Mouse (Mus musculus) retina, embryonic 14.5 days (tissue): ENCODE measurements at regions not wholly inside any gene's neighbourhood (a gene's known extent, or its start where the extent isn't known, plus 50 kb on each side); places are given as distances from the start of the nearest gene placed in this dataset.

ENCODE experiments used
- DNase-seq: peaks from one replicate; pipeline ENCODE4 v3.0.0-alpha.2; 2015; ENCODE audit warnings: low spot score

DNA sequence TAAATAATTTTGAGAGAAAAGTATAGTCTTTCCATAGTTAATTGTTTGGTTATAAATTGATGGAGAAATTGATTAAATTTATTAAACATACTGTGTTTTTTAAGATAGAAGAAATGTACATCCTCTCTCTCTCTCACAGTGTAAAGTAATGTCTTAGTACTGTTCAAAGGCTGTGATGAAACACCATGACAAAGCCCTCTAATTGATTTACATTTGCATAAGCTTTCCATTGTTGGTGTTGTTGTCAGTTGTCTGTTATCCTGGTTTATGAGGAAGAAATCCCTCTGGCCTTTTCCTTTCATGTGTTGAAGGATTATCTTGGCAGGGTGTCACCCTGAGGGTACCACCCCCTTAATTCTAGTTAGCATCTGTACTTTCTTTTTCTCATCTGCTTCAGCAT lies 207.2 kb upstream of the Dmd start:
- DNase-seq = no peak

DNA sequence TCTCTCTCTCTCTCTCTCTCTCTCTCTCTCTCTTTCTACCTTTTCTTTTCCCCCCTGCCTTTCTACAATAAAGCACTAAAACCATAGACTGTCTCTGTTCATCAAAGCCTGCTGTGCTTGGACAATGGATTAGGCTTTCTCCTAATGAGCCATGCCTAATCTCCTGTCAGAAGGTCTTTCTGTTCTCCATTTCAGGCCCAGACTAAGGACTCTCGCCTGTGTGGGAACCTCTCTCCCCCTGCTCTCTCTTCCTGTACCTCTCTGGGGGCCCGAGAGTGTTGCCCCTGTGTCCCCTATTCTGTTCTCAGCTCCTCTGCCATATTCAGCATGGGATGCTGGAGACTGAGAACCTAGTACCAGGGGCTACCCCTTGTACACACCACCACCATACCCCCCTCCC lies 184.5 kb upstream of the Dmd start:
- no peak for DNase-seq

GRCm38 (mm10) chrX:82809171-82809570 lies 139.5 kb upstream of the Dmd start:
- no peak for DNase-seq

- DNase-seq = peak; percentile 22
Measured at GRCm38 (mm10) chrX:82814618-82815017, 134.1 kb upstream of the Dmd start.

DNA sequence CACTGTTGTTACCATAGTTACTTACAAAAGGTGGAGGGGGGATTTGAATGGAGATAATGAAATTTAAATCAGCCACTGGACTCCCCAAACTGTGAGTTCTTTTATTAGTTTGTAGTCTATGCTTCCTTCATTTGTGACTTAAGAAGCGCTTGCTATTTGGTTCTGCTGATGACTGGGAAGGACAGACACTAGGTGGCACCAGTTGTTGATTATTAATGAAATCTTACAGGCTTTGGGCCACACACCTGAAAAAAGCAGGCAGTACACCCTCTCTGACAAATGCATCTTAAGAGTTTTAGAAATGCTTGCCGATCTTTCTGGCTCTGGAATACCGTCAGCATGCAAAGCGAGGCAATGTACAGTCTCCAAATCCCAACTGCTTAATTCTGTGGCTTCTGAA lies 131.6 kb upstream of the Dmd start:
- DNase-seq = peak; percentile 49

DNA sequence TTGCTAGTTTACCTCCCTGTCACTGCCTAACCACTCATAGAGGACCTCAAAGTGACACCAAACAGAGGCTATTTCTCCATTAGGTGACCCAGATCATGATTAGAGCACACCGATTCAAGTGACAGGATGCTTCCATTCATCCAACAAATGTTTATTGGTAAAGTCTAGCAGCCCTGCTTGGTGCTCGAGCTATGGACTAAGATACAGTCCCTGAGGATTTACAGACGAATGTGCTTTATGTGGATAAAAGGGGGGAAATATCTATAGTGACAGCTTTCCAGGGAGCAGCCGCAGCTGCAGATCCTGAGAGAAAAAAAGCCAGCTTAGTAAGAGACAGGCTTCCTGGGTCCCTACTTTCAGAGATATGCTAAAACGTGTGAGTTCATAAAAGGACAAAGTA lies 125.1 kb upstream of the Dmd start:
- peak; percentile 34 for DNase-seq

- no peak for DNase-seq
Measured at GRCm38 (mm10) chrX:82866116-82866515, 82.6 kb upstream of the Dmd start.
